Mouse (Mus musculus) limb, embryonic 15.5 days (tissue): Measurements from ENCODE around the gene Ascl2. TPM values are rescaled to one million over a fixed set of nuclear protein-coding genes. Genes with fewer than 3 reads are reported as not detected.

Experiments used
- ATAC-seq: fragments of 200-750 bp; cut with Nextera tagmentation; 2 replicates; pipeline ENCODE4 v1.8.0; 2017; ENCODE audit warnings: low read depth, moderate TSS enrichment; ENCODE audit not compliant: insufficient number of reproducible peaks, low FRiP score, low TSS enrichment
- H3K27ac ChIP-seq: fragments of 300-500 bp; sonication (generic); 2 replicates; pipeline ENCODE4 v1.5.1; 2015; ENCODE audit warnings: moderate library complexity, mild to moderate bottlenecking, inconsistent platforms
- H3K27me3 ChIP-seq: fragments of 300-500 bp; sonication (generic); 2 replicates; pipeline ENCODE4 v1.6.1; 2015; ENCODE audit warnings: inconsistent platforms
- H3K36me3 ChIP-seq: fragments of 300-500 bp; sonication (generic); 2 replicates; pipeline ENCODE4 v1.6.1; 2015; ENCODE audit warnings: inconsistent platforms
- H3K4me1 ChIP-seq: fragments of 300-500 bp; sonication (generic); 2 replicates; pipeline ENCODE4 v1.6.1; 2015; ENCODE audit warnings: inconsistent platforms
- H3K4me2 ChIP-seq: fragments of 300-500 bp; sonication (generic); 2 replicates; pipeline ENCODE4 v1.6.1; 2015; ENCODE audit warnings: mild to moderate bottlenecking, inconsistent platforms
- H3K4me3 ChIP-seq: fragments of 300-500 bp; sonication (generic); 2 replicates; pipeline ENCODE4 v1.5.1; 2015; ENCODE audit warnings: mild to moderate bottlenecking, inconsistent platforms
- H3K9ac ChIP-seq: fragments of 300-500 bp; sonication (generic); 2 replicates; pipeline ENCODE4 v1.6.1; 2015; ENCODE audit warnings: inconsistent platforms
- H3K9me3 ChIP-seq: fragments of 300-500 bp; sonication (generic); 2 replicates; pipeline ENCODE4 v1.6.1; 2016; ENCODE audit warnings: inconsistent platforms
- WGBS: fragments of 180-500 bp; shearing (Covaris S2); methylation state at CpG from one replicate; pipeline ENCODE4 v1.1.7; 2015; 5-methylcytosine and 5-hydroxymethylcytosine counted together
- polyA plus RNA-seq: library from polyadenylated mRNA; unstranded; fragments of >200 nt; fragmentation: Nextera tagmentation; extraction: Ambion mirVana; gene quantifications from 2 replicates; pipeline ENCODE4 v1.2.1, GENCODE M21; 2015

Gene Ascl2
- polyA plus RNA-seq, 1 experiment from 2014 or later, result 1.8 TPM

- ATAC-seq, result no peak
- H3K9me3 ChIP-seq, result no peaks in the 10 kb centered on the region
- H3K4me3 ChIP-seq, result no peak overlapping the region
- no peak overlapping the region for H3K9ac ChIP-seq
- no peak overlapping the region for H3K4me2 ChIP-seq
- peaks cover 11% of the 10 kb centered on the region for H3K4me1 ChIP-seq
- H3K36me3 ChIP-seq, result no peaks in the 10 kb centered on the region
- no peaks in the 10 kb centered on the region for H3K27me3 ChIP-seq
- H3K27ac ChIP-seq, result no peak overlapping the region
Measured at GRCm38 (mm10) chr7:142995004-142995403, 25.9 kb upstream of the Ascl2 start.

- no peak overlapping the region for H3K4me3 ChIP-seq
- 76% methylated on average over 3 of the region's 3 CpGs for WGBS
- H3K27ac ChIP-seq, result no peak overlapping the region
- H3K4me2 ChIP-seq, result no peak overlapping the region
- no peaks in the 10 kb centered on the region for H3K9me3 ChIP-seq
- H3K4me1 ChIP-seq, result no peaks in the 10 kb centered on the region
- H3K9ac ChIP-seq, result no peak overlapping the region
- ATAC-seq, result no peak
- H3K27me3 ChIP-seq, result no peaks in the 10 kb centered on the region
- H3K36me3 ChIP-seq, result no peaks in the 10 kb centered on the region
Measured at GRCm38 (mm10) chr7:142987718-142988117, 18.7 kb upstream of the Ascl2 start.

- H3K9me3 ChIP-seq, result no peaks in the 10 kb centered on the region
- no peak overlapping the region for H3K27ac ChIP-seq
- no peak overlapping the region for H3K9ac ChIP-seq
- no peak overlapping the region for H3K4me2 ChIP-seq
- no peaks in the 10 kb centered on the region for H3K36me3 ChIP-seq
- no peaks in the 10 kb centered on the region for H3K4me1 ChIP-seq
- no peaks in the 10 kb centered on the region for H3K27me3 ChIP-seq
- H3K4me3 ChIP-seq, result no peak overlapping the region
- 91% methylated on average over 4 of the region's 4 CpGs for WGBS
- ATAC-seq, result no peak
Measured at GRCm38 (mm10) chr7:142985146-142985545, 16.1 kb upstream of the Ascl2 start.

GRCm38 (mm10) chr7:142981908-142982307 lies 12.8 kb upstream of the Ascl2 start:
- Histone ChIP-seq H3K9ac (no peak overlapping the region), H3K27me3 (no peaks in the 10 kb centered on the region), H3K27ac (no peak overlapping the region), H3K4me2 (no peak overlapping the region), H3K9me3 (no peaks in the 10 kb centered on the region), H3K36me3 (no peaks in the 10 kb centered on the region), H3K4me3 (no peak overlapping the region), H3K4me1 (no peaks in the 10 kb centered on the region)
- no peak for ATAC-seq
- 69% methylated on average over 4 of the region's 4 CpGs for WGBS

GRCm38 (mm10) chr7:142967884-142968808 lies 918 bp downstream of the Ascl2 start:
- Histone ChIP-seq H3K4me3 (peak overlapping the region; percentile 49), H3K36me3 (no peaks in the 10 kb centered on the region), H3K27me3 (peaks cover 77% of the 10 kb centered on the region), H3K27ac (no peak overlapping the region; the same call in 1 of the 2 replicates), H3K9me3 (no peaks in the 10 kb centered on the region), H3K4me2 (peak overlapping the region; percentile 92), H3K9ac (peak overlapping the region; percentile 38; the same call in 1 of the 2 replicates), H3K4me1 (peaks cover 26% of the 10 kb centered on the region)
- ATAC-seq, result peak; percentile 62; the same call in 1 of the 2 replicates
- WGBS, result under 1% methylated on average over 90 of the region's 90 CpGs

- Histone ChIP-seq H3K27ac (no peak overlapping the region), H3K4me3 (peak overlapping the region; percentile 49), H3K4me1 (peaks cover 26% of the 10 kb centered on the region), H3K36me3 (no peaks in the 10 kb centered on the region), H3K9ac (no peak overlapping the region), H3K4me2 (peak overlapping the region; percentile 92), H3K27me3 (peaks cover 75% of the 10 kb centered on the region), H3K9me3 (no peaks in the 10 kb centered on the region)
- WGBS, result under 1% methylated on average over 36 of the region's 36 CpGs
- ATAC-seq, result no peak
Measured at GRCm38 (mm10) chr7:142967414-142967883, 1.6 kb downstream of the Ascl2 start.

GRCm38 (mm10) chr7:142959752-142960151 lies 9.3 kb downstream of the Ascl2 start:
- ATAC-seq, result no peak
- Histone ChIP-seq H3K4me1 (no peaks in the 10 kb centered on the region), H3K36me3 (no peaks in the 10 kb centered on the region), H3K27me3 (peaks cover 5% of the 10 kb centered on the region; the same call in 1 of the 2 replicates), H3K4me2 (no peak overlapping the region), H3K9ac (no peak overlapping the region), H3K4me3 (no peak overlapping the region), H3K9me3 (no peaks in the 10 kb centered on the region), H3K27ac (no peak overlapping the region)
- WGBS, result 71% methylated on average over 4 of the region's 4 CpGs

GRCm38 (mm10) chr7:142958817-142959216 lies 10.2 kb downstream of the Ascl2 start:
- H3K4me2 ChIP-seq, result no peak overlapping the region
- ATAC-seq, result no peak
- H3K9ac ChIP-seq, result no peak overlapping the region
- H3K4me1 ChIP-seq, result no peaks in the 10 kb centered on the region
- H3K27me3 ChIP-seq, result no peaks in the 10 kb centered on the region
- 88% methylated on average over 1 of the region's 1 CpGs for WGBS
- no peaks in the 10 kb centered on the region for H3K9me3 ChIP-seq
- H3K36me3 ChIP-seq, result no peaks in the 10 kb centered on the region
- no peak overlapping the region for H3K4me3 ChIP-seq
- H3K27ac ChIP-seq, result no peak overlapping the region

- Histone ChIP-seq H3K4me2 (no peak overlapping the region), H3K36me3 (no peaks in the 10 kb centered on the region), H3K27me3 (no peaks in the 10 kb centered on the region), H3K4me1 (no peaks in the 10 kb centered on the region), H3K4me3 (no peak overlapping the region), H3K9me3 (no peaks in the 10 kb centered on the region), H3K27ac (no peak overlapping the region), H3K9ac (no peak overlapping the region)
- 82% methylated on average over 2 of the region's 2 CpGs for WGBS
- ATAC-seq, result no peak
Measured at GRCm38 (mm10) chr7:142956018-142956417, 13.0 kb downstream of the Ascl2 start.

- no peak overlapping the region for H3K9ac ChIP-seq
- no peak overlapping the region for H3K4me2 ChIP-seq
- H3K27me3 ChIP-seq, result no peaks in the 10 kb centered on the region
- H3K9me3 ChIP-seq, result no peaks in the 10 kb centered on the region
- no peaks in the 10 kb centered on the region for H3K36me3 ChIP-seq
- WGBS, result 0% methylated on average over 1 of the region's 1 CpGs
- H3K4me3 ChIP-seq, result no peak overlapping the region
- no peak overlapping the region for H3K27ac ChIP-seq
- no peaks in the 10 kb centered on the region for H3K4me1 ChIP-seq
- no peak for ATAC-seq
Measured at GRCm38 (mm10) chr7:142949568-142949967, 19.5 kb downstream of the Ascl2 start.

GRCm38 (mm10) chr7:142937631-142938030 lies 31.4 kb downstream of the Ascl2 start:
- no peaks in the 10 kb centered on the region for H3K36me3 ChIP-seq
- ATAC-seq, result no peak
- no peak overlapping the region for H3K4me3 ChIP-seq
- no peaks in the 10 kb centered on the region for H3K9me3 ChIP-seq
- no peak overlapping the region for H3K4me2 ChIP-seq
- no peak overlapping the region for H3K9ac ChIP-seq
- no peak overlapping the region for H3K27ac ChIP-seq
- H3K4me1 ChIP-seq, result no peaks in the 10 kb centered on the region
- H3K27me3 ChIP-seq, result no peaks in the 10 kb centered on the region

- no peak overlapping the region for H3K4me2 ChIP-seq
- no peak overlapping the region for H3K27ac ChIP-seq
- H3K9me3 ChIP-seq, result no peaks in the 10 kb centered on the region
- no peaks in the 10 kb centered on the region for H3K36me3 ChIP-seq
- peak; percentile 58; the same call in 1 of the 2 replicates for ATAC-seq
- no peaks in the 10 kb centered on the region for H3K27me3 ChIP-seq
- H3K4me3 ChIP-seq, result no peak overlapping the region
- H3K4me1 ChIP-seq, result no peaks in the 10 kb centered on the region
- H3K9ac ChIP-seq, result no peak overlapping the region
- WGBS, result 68% methylated on average over 14 of the region's 14 CpGs
Measured at GRCm38 (mm10) chr7:142935708-142936107, 33.4 kb downstream of the Ascl2 start.
